ENCODE assay signal across 16 mouse cellular contexts in genomic region chr5:53819711-53820110, GRCm38 (mm10).
"Had no signal": no experiment of that assay in that cellular context is flagged by ENCODE, and none has a peak within 500 bp of the region (broad histone marks: within the 10 kb centered on the region; RNA-seq: fewer than 3 reads in every experiment).

No protein-coding gene starts in this region.

- H3K27me3 ChIP-seq: midbrain, embryonic 12.5 days; neural tube, embryonic 13.5 days; neural tube, embryonic 15.5 days had no signal

- H3K4me2 ChIP-seq: lung, embryonic 14.5 days; midbrain, embryonic 12.5 days; neural tube, embryonic 13.5 days; neural tube, embryonic 15.5 days had no signal

- H3K36me3 ChIP-seq: midbrain, embryonic 10.5 days; midbrain, embryonic 12.5 days; neural tube, embryonic 13.5 days; neural tube, embryonic 15.5 days had no signal

- H3K9me3 ChIP-seq: midbrain, embryonic 10.5 days; midbrain, embryonic 12.5 days; neural tube, embryonic 13.5 days; neural tube, embryonic 15.5 days had no signal

- H3K4me1 ChIP-seq: midbrain, embryonic 10.5 days; midbrain, embryonic 12.5 days; neural tube, embryonic 13.5 days; neural tube, embryonic 15.5 days had no signal

- H3K27ac ChIP-seq: midbrain, embryonic 10.5 days; midbrain, embryonic 12.5 days; neural tube, embryonic 13.5 days; neural tube, embryonic 15.5 days had no signal

- DNase-seq: lung, adult 18-20 months; lung, embryonic 14.5 days; lung, postnatal 10 days; lung, postnatal 4 days; midbrain, embryonic 14.5 days; right cerebral cortex, postnatal 14 days; spleen, adult 18-20 months; thymus, adult 18-20 months; thymus, postnatal 14 days; thymus, postnatal 36 days had no signal

- H3K9ac ChIP-seq: lung, embryonic 14.5 days; midbrain, embryonic 12.5 days; neural tube, embryonic 13.5 days; neural tube, embryonic 15.5 days had no signal

- H3K4me3 ChIP-seq: midbrain, embryonic 10.5 days; midbrain, embryonic 12.5 days; myocyte; neural tube, embryonic 13.5 days; neural tube, embryonic 15.5 days had no signal

- ATAC-seq: midbrain, embryonic 16.5 days had no signal
